Mouse (Mus musculus): Measurements from ENCODE around the gene Slamf6.
"Not testable (repeated sequence)": the region's sequence is repeated elsewhere in the genome, so short reads cannot be mapped to it uniquely, and the experiment has no call there.

GRCm38 (mm10) chr1:171974361-171974760 is 57.0 kb downstream of the Slamf6 start:
- not testable (repeated sequence) for TF ChIP-seq CTCF (IDR thresholded peaks at IDR 0.05; ENCODE audit: low read depth); EP300 (optimal IDR thresholded peaks at IDR 0.05)
